Mouse (Mus musculus) liver, embryonic 14.5 days (tissue): ENCODE measurements around the gene Washc4.

ENCODE experiments used
- CTCF ChIP-seq: IDR thresholded peaks from 2 replicates; pipeline ENCODE4 v1.5.1; 2016; ENCODE audit warnings: antibody characterized with exemption, low read depth, control low read depth
- EP300 ChIP-seq: IDR thresholded peaks from 2 replicates; pipeline ENCODE4 v1.6.1; 2016; ENCODE audit warnings: antibody characterized with exemption, low read depth

- TF ChIP-seq CTCF (no peak), EP300 (no peak)
Observed at GRCm38 (mm10) chr10:83511304-83511703, 32.2 kb upstream of the Washc4 start.
